Comparison of ENCODE assay signal across 20 mouse cellular contexts in genomic region chr11:78170306-78170705, GRCm38 (mm10). TPM values are rescaled to one million over a fixed set of nuclear protein-coding genes. Genes with fewer than 3 reads are reported as not detected.
DNase-seq lines count a peak whose midpoint lies in the region; ATAC-seq and TF ChIP-seq lines count a peak whose summit lies in the region.
"Had no signal": no experiment of that assay in that cellular context is flagged by ENCODE, and none has a peak within 500 bp of the region (broad histone marks: within the 10 kb centered on the region; RNA-seq: fewer than 3 reads in every experiment).

No protein-coding gene starts in this region.

- H3K27ac ChIP-seq in intestine, embryonic 15.5 days: 0 out of 2 replicates have a peak overlapping the region, but pooled peaks have one; percentile 13
- no peak overlapping the region for H3K27ac ChIP-seq in intestine, postnatal 0 days (ENCODE audit: low read depth, low read length)
- H3K27ac ChIP-seq in ES-Bruce4 (ENCODE audit: insufficient read depth, low read length): no peak overlapping the region
- no peak overlapping the region for H3K27ac ChIP-seq in kidney, postnatal 0 days
- H3K27ac ChIP-seq in liver, embryonic 15.5 days (replicated peaks): peak overlapping the region; percentile 86
- no peak overlapping the region for H3K27ac ChIP-seq in embryonic facial prominence, embryonic 10.5 days (replicated peaks)
- H3K27ac ChIP-seq: heart, adult 2 months; heart, embryonic 15.5 days; hindbrain, embryonic 12.5 days; macrophage; midbrain, embryonic 12.5 days had no signal

- H3K4me3 ChIP-seq in intestine, embryonic 15.5 days (replicated peaks): no peak overlapping the region
- no peak overlapping the region for H3K4me3 ChIP-seq in intestine, postnatal 0 days (ENCODE audit: low read depth, low read length)
- H3K4me3 ChIP-seq in ES-Bruce4 (ENCODE audit: low read depth, low read length): peak overlapping the region; percentile 25
- H3K4me3 ChIP-seq in kidney, postnatal 0 days (replicated peaks; ENCODE audit: low read depth, low read length): no peak overlapping the region
- no peak overlapping the region for H3K4me3 ChIP-seq in liver, embryonic 15.5 days (replicated peaks)
- no peak overlapping the region for H3K4me3 ChIP-seq in embryonic facial prominence, embryonic 10.5 days
- H3K4me3 ChIP-seq: heart, adult 2 months; heart, embryonic 15.5 days; hindbrain, embryonic 12.5 days; midbrain, embryonic 12.5 days had no signal

- DNase-seq in kidney, postnatal 0 days (ENCODE audit: low spot score): no peak
- DNase-seq in embryonic facial prominence, embryonic 10.5 days (ENCODE audit: low spot score): no peak
- no peak for DNase-seq in heart, postnatal 14 days
- DNase-seq: adrenal gland, postnatal 36 days; cerebellum, adult 9-10 months; gastrocnemius, postnatal 10 days; heart, adult 2 months; layer of hippocampus, postnatal 36 days; lung, adult 2 months had no signal

- TF ChIP-seq POLR2A in ES-Bruce4 (IDR thresholded peaks at IDR 0.05; ENCODE audit: insufficient read depth, low read length): no peak

- intact Hi-C loops in heart, postnatal 14 days (cut with DNase I): no loop called here

- H3K4me1 ChIP-seq in intestine, embryonic 15.5 days (replicated peaks): peaks cover 39% of the 10 kb centered on the region
- peaks cover 5% of the 10 kb centered on the region; the same call in 1 of the 2 replicates for H3K4me1 ChIP-seq in intestine, postnatal 0 days (replicated peaks; ENCODE audit: control insufficient read depth, insufficient read depth, low read length)
- peaks cover 8% of the 10 kb centered on the region for H3K4me1 ChIP-seq in ES-Bruce4 (ENCODE audit: control insufficient read depth, insufficient read depth, low read length)
- peaks cover 13% of the 10 kb centered on the region for H3K4me1 ChIP-seq in kidney, postnatal 0 days (replicated peaks; ENCODE audit: insufficient read depth, low read length)
- peaks cover 90% of the 10 kb centered on the region for H3K4me1 ChIP-seq in liver, embryonic 15.5 days (replicated peaks)
- H3K4me1 ChIP-seq in embryonic facial prominence, embryonic 10.5 days: peaks cover 39% of the 10 kb centered on the region

- H3K4me2 ChIP-seq in intestine, embryonic 15.5 days (replicated peaks): no peak overlapping the region
- H3K4me2 ChIP-seq in intestine, postnatal 0 days (replicated peaks; ENCODE audit: low read depth): no peak overlapping the region
- H3K4me2 ChIP-seq in kidney, postnatal 0 days (ENCODE audit: low read length): no peak overlapping the region
- H3K4me2 ChIP-seq in liver, embryonic 15.5 days: peak overlapping the region; percentile 73; the same call in 1 of the 2 replicates
- H3K4me2 ChIP-seq: heart, embryonic 15.5 days; hindbrain, embryonic 12.5 days; midbrain, embryonic 12.5 days had no signal

- TF ChIP-seq EP300 in ES-Bruce4 (IDR thresholded peaks at IDR 0.05; ENCODE audit: insufficient read depth, low read depth, low read length): no peak

- WGBS in intestine, embryonic 15.5 days: 79% methylated on average over 15 of the region's 15 CpGs
- WGBS in intestine, postnatal 0 days: 71% methylated on average over 15 of the region's 15 CpGs
- 72% methylated on average over 15 of the region's 15 CpGs for WGBS in kidney, postnatal 0 days
- 86% methylated on average over 15 of the region's 15 CpGs for WGBS in liver, embryonic 15.5 days (ENCODE audit: insufficient replicate concordance)
- WGBS in embryonic facial prominence, embryonic 10.5 days: 85% methylated on average over 15 of the region's 15 CpGs

- ATAC-seq in intestine, embryonic 15.5 days: no peak
- ATAC-seq in intestine, postnatal 0 days: no peak
- no peak; the same call in 1 of the 2 replicates for ATAC-seq in kidney, postnatal 0 days (replicated peaks; ENCODE audit: low FRiP score, low read depth)
- ATAC-seq in liver, embryonic 15.5 days (ENCODE audit: insufficient read depth): no peak
- no peak for ATAC-seq in megakaryocyte-erythroid progenitor cell, adult 5-6 weeks (replicated peaks; ENCODE audit: low FRiP score, low TSS enrichment, poor library complexity, severe bottlenecking)
- ATAC-seq: Patski had no signal

- TF ChIP-seq CTCF in intestine, postnatal 0 days (IDR thresholded peaks at IDR 0.05; ENCODE audit: low read depth): no peak
- no peak for TF ChIP-seq CTCF in ES-Bruce4 (IDR thresholded peaks at IDR 0.05; ENCODE audit: low read depth, low read length)
- no peak for TF ChIP-seq CTCF in kidney, postnatal 0 days (IDR thresholded peaks at IDR 0.05; ENCODE audit: low read depth)

- H3K36me3 ChIP-seq in intestine, embryonic 15.5 days: 0 out of 2 replicates have a peak, but pooled peaks cover 5% of the 10 kb centered on the region
- H3K36me3 ChIP-seq in intestine, postnatal 0 days (ENCODE audit: control insufficient read depth, insufficient read depth): 0 out of 2 replicates have a peak, but pooled peaks cover 4% of the 10 kb centered on the region
- no peaks in the 10 kb centered on the region for H3K36me3 ChIP-seq in ES-Bruce4 (ENCODE audit: control insufficient read depth, insufficient read depth, low read length, poor library complexity, severe bottlenecking)
- H3K36me3 ChIP-seq in kidney, postnatal 0 days (ENCODE audit: insufficient read depth, low read length): peaks cover 5% of the 10 kb centered on the region; the same call in 1 of the 2 replicates
- H3K36me3 ChIP-seq in liver, embryonic 15.5 days (replicated peaks): no peaks in the 10 kb centered on the region
- H3K36me3 ChIP-seq in embryonic facial prominence, embryonic 10.5 days (replicated peaks): peaks cover 27% of the 10 kb centered on the region
- H3K36me3 ChIP-seq: heart, embryonic 15.5 days; hindbrain, embryonic 12.5 days; midbrain, embryonic 12.5 days had no signal

- no peaks in the 10 kb centered on the region for H3K9me3 ChIP-seq in intestine, embryonic 15.5 days
- no peaks in the 10 kb centered on the region for H3K9me3 ChIP-seq in intestine, postnatal 0 days (ENCODE audit: control insufficient read depth)
- no peaks in the 10 kb centered on the region for H3K9me3 ChIP-seq in ES-Bruce4 (replicated peaks; ENCODE audit: control insufficient read depth, insufficient read depth, low read length, poor library complexity, severe bottlenecking)
- no peaks in the 10 kb centered on the region for H3K9me3 ChIP-seq in kidney, postnatal 0 days (replicated peaks; ENCODE audit: low read length)
- H3K9me3 ChIP-seq in liver, embryonic 15.5 days (replicated peaks): no peaks in the 10 kb centered on the region
- no peaks in the 10 kb centered on the region for H3K9me3 ChIP-seq in embryonic facial prominence, embryonic 10.5 days
- H3K9me3 ChIP-seq: heart, embryonic 15.5 days; hindbrain, embryonic 12.5 days; midbrain, embryonic 12.5 days had no signal

- H3K9ac ChIP-seq in intestine, embryonic 15.5 days: no peak overlapping the region
- H3K9ac ChIP-seq in intestine, postnatal 0 days (ENCODE audit: low read depth, low read length): no peak overlapping the region
- peak overlapping the region; percentile 5; the same call in 1 of the 2 replicates for H3K9ac ChIP-seq in ES-Bruce4 (ENCODE audit: low read depth, poor library complexity, severe bottlenecking)
- H3K9ac ChIP-seq in kidney, postnatal 0 days (ENCODE audit: low read depth, low read length): 0 out of 2 replicates have a peak overlapping the region, but pooled peaks have one; percentile 8
- H3K9ac ChIP-seq in liver, embryonic 15.5 days: no peak overlapping the region
- H3K9ac ChIP-seq: heart, embryonic 15.5 days; hindbrain, embryonic 12.5 days; midbrain, embryonic 12.5 days had no signal

- no peaks in the 10 kb centered on the region for H3K27me3 ChIP-seq in intestine, embryonic 15.5 days (replicated peaks)
- H3K27me3 ChIP-seq in intestine, postnatal 0 days (replicated peaks; ENCODE audit: control insufficient read depth, insufficient read depth, low read length): no peaks in the 10 kb centered on the region
- no peaks in the 10 kb centered on the region for H3K27me3 ChIP-seq in ES-Bruce4 (ENCODE audit: control insufficient read depth, insufficient read depth, low read length, poor library complexity, severe bottlenecking)
- no peaks in the 10 kb centered on the region for H3K27me3 ChIP-seq in kidney, postnatal 0 days (ENCODE audit: insufficient read depth, low read length)
- H3K27me3 ChIP-seq in liver, embryonic 15.5 days: no peaks in the 10 kb centered on the region
- H3K27me3 ChIP-seq in embryonic facial prominence, embryonic 10.5 days (replicated peaks; ENCODE audit: low read depth, poor library complexity, severe bottlenecking): peaks cover 14% of the 10 kb centered on the region
- H3K27me3 ChIP-seq: CH12.LX; heart, embryonic 15.5 days; hindbrain, embryonic 12.5 days; Patski had no signal

RNA-seq across cellular contexts. Expression of gene Traf4, which starts 4.9 kb away (rescaled TPM):
- 74.7 and 77.2 TPM in 2 replicates for polyA plus RNA-seq in intestine, embryonic 15.5 days (2015; fragmentation: Nextera tagmentation; extraction: Ambion mirVana)
- 30.8 and 30.9 TPM in 2 replicates for polyA plus RNA-seq in intestine, postnatal 0 days (2015; fragmentation: Nextera tagmentation; extraction: Ambion mirVana)
- 87.4 and 99.3 TPM in 2 replicates for polyA plus RNA-seq in ES-Bruce4 (2011; ENCODE audit: insufficient read depth, insufficient read length, low read depth, missing spikeins)
- 79.2 and 79.6 TPM in 2 replicates for polyA plus RNA-seq in kidney, postnatal 0 days (2015; fragmentation: Nextera tagmentation; extraction: Ambion mirVana)
- 27.5 and 32.4 TPM in 2 replicates for polyA plus RNA-seq in liver, embryonic 15.5 days (2015; fragmentation: Nextera tagmentation; extraction: Ambion mirVana)
- 151 and 157 TPM in 2 replicates for polyA plus RNA-seq in embryonic facial prominence, embryonic 10.5 days (2016; fragmentation: Nextera tagmentation; extraction: Ambion mirVana)
- 10 to 100 TPM; 10.3 to 11.2 TPM for total RNA-seq in heart, postnatal 14 days (2021)
- 30.3 and 39.1 TPM in 2 replicates for total RNA-seq in megakaryocyte-erythroid progenitor cell, adult 5-6 weeks (2014; fragmentation: Nextera tagmentation)
- total RNA-seq in megakaryocyte-erythroid progenitor cell, adult 5-6 weeks (2017): 10.3 and 18.0 TPM in 2 replicates

RNA-seq across cellular contexts. Expression of gene Nek8, which starts 6.2 kb away (rescaled TPM):
- 14.4 and 17.1 TPM in 2 replicates for polyA plus RNA-seq in intestine, embryonic 15.5 days (2015; fragmentation: Nextera tagmentation; extraction: Ambion mirVana)
- polyA plus RNA-seq in intestine, postnatal 0 days (2015; fragmentation: Nextera tagmentation; extraction: Ambion mirVana): 5.7 and 5.8 TPM in 2 replicates
- 18.1 and 20.0 TPM in 2 replicates for polyA plus RNA-seq in ES-Bruce4 (2011; ENCODE audit: insufficient read depth, insufficient read length, low read depth, missing spikeins)
- polyA plus RNA-seq in kidney, postnatal 0 days (2015; fragmentation: Nextera tagmentation; extraction: Ambion mirVana): 18.2 and 19.9 TPM in 2 replicates
- 8.1 and 11.4 TPM in 2 replicates for polyA plus RNA-seq in liver, embryonic 15.5 days (2015; fragmentation: Nextera tagmentation; extraction: Ambion mirVana)
- polyA plus RNA-seq in embryonic facial prominence, embryonic 10.5 days (2016; fragmentation: Nextera tagmentation; extraction: Ambion mirVana): 13.5 and 15.3 TPM in 2 replicates
- 1 to 10 TPM; 4.8 to 6.2 TPM for total RNA-seq in heart, postnatal 14 days (2021)
- total RNA-seq in megakaryocyte-erythroid progenitor cell, adult 5-6 weeks (2014; fragmentation: Nextera tagmentation): 26.7 and 38.5 TPM in 2 replicates
- total RNA-seq in megakaryocyte-erythroid progenitor cell, adult 5-6 weeks (2017): 3.7 and 7.4 TPM in 2 replicates

RNA-seq across cellular contexts. Expression of gene Tlcd1, which starts 6.2 kb away (rescaled TPM):
- polyA plus RNA-seq in intestine, embryonic 15.5 days (2015; fragmentation: Nextera tagmentation; extraction: Ambion mirVana): 39.1 and 39.8 TPM in 2 replicates
- 14.1 and 16.1 TPM in 2 replicates for polyA plus RNA-seq in intestine, postnatal 0 days (2015; fragmentation: Nextera tagmentation; extraction: Ambion mirVana)
- 12.2 and 13.2 TPM in 2 replicates for polyA plus RNA-seq in ES-Bruce4 (2011; ENCODE audit: insufficient read depth, insufficient read length, low read depth, missing spikeins)
- 43.4 and 46.6 TPM in 2 replicates for polyA plus RNA-seq in kidney, postnatal 0 days (2015; fragmentation: Nextera tagmentation; extraction: Ambion mirVana)
- polyA plus RNA-seq in liver, embryonic 15.5 days (2015; fragmentation: Nextera tagmentation; extraction: Ambion mirVana): 43.3 and 44.5 TPM in 2 replicates
- 8.8 and 9.2 TPM in 2 replicates for polyA plus RNA-seq in embryonic facial prominence, embryonic 10.5 days (2016; fragmentation: Nextera tagmentation; extraction: Ambion mirVana)
- total RNA-seq in heart, postnatal 14 days (2021): 1 to 10 TPM; 6.5 to 7.6 TPM
- total RNA-seq in megakaryocyte-erythroid progenitor cell, adult 5-6 weeks (2014; fragmentation: Nextera tagmentation): 24.4 and 25.2 TPM in 2 replicates
- total RNA-seq in megakaryocyte-erythroid progenitor cell, adult 5-6 weeks (2017): 13.3 and 19.6 TPM in 2 replicates

RNA-seq across cellular contexts. Expression of gene Rpl23a, which starts 13.1 kb away (rescaled TPM):
- polyA plus RNA-seq in intestine, embryonic 15.5 days (2015; fragmentation: Nextera tagmentation; extraction: Ambion mirVana): 1,310 and 1,463 TPM in 2 replicates
- 762 and 768 TPM in 2 replicates for polyA plus RNA-seq in intestine, postnatal 0 days (2015; fragmentation: Nextera tagmentation; extraction: Ambion mirVana)
- polyA plus RNA-seq in ES-Bruce4 (2011; ENCODE audit: insufficient read depth, insufficient read length, low read depth, missing spikeins): 2,740 and 2,914 TPM in 2 replicates
- 1,409 and 1,636 TPM in 2 replicates for polyA plus RNA-seq in kidney, postnatal 0 days (2015; fragmentation: Nextera tagmentation; extraction: Ambion mirVana)
- polyA plus RNA-seq in liver, embryonic 15.5 days (2015; fragmentation: Nextera tagmentation; extraction: Ambion mirVana): 569 and 671 TPM in 2 replicates
- 1,123 and 1,138 TPM in 2 replicates for polyA plus RNA-seq in embryonic facial prominence, embryonic 10.5 days (2016; fragmentation: Nextera tagmentation; extraction: Ambion mirVana)
- total RNA-seq in heart, postnatal 14 days (2021): 100 to 1,000 TPM; 776 to 812 TPM
- 5,168 and 5,735 TPM in 2 replicates for total RNA-seq in megakaryocyte-erythroid progenitor cell, adult 5-6 weeks (2014; fragmentation: Nextera tagmentation)
- total RNA-seq in megakaryocyte-erythroid progenitor cell, adult 5-6 weeks (2017): 4,325 and 4,755 TPM in 2 replicates

RNA-seq across cellular contexts. Expression of gene Rab34, which starts 17.9 kb away (rescaled TPM):
- polyA plus RNA-seq in intestine, embryonic 15.5 days (2015; fragmentation: Nextera tagmentation; extraction: Ambion mirVana): 87.9 and 91.4 TPM in 2 replicates
- polyA plus RNA-seq in intestine, postnatal 0 days (2015; fragmentation: Nextera tagmentation; extraction: Ambion mirVana): 33.9 and 35.4 TPM in 2 replicates
- polyA plus RNA-seq in ES-Bruce4 (2011; ENCODE audit: insufficient read depth, insufficient read length, low read depth, missing spikeins): 33.1 and 36.1 TPM in 2 replicates
- 129 and 131 TPM in 2 replicates for polyA plus RNA-seq in kidney, postnatal 0 days (2015; fragmentation: Nextera tagmentation; extraction: Ambion mirVana)
- polyA plus RNA-seq in liver, embryonic 15.5 days (2015; fragmentation: Nextera tagmentation; extraction: Ambion mirVana): 15.2 and 16.3 TPM in 2 replicates
- polyA plus RNA-seq in embryonic facial prominence, embryonic 10.5 days (2016; fragmentation: Nextera tagmentation; extraction: Ambion mirVana): 107 and 123 TPM in 2 replicates
- 10 to 100 TPM; 14.2 to 17.8 TPM for total RNA-seq in heart, postnatal 14 days (2021)
- 4.8 TPM in 1 of 2 replicates, not detected in the other for total RNA-seq in megakaryocyte-erythroid progenitor cell, adult 5-6 weeks (2014; fragmentation: Nextera tagmentation)
- not detected in 2 replicates for total RNA-seq in megakaryocyte-erythroid progenitor cell, adult 5-6 weeks (2017)

Comparison
In these comparisons a context has a peak if more than half of its experiments do, and no peak if none do; other contexts are left out.
1. H3K27ac ChIP-seq: peak in intestine, embryonic 15.5 days (single experiment) and liver, embryonic 15.5 days (single experiment); none in intestine, postnatal 0 days (single experiment), ES-Bruce4 (single experiment), kidney, postnatal 0 days (single experiment) and embryonic facial prominence, embryonic 10.5 days (single experiment).
2. H3K9ac ChIP-seq: peak in ES-Bruce4 (single experiment) and kidney, postnatal 0 days (single experiment); none in intestine, embryonic 15.5 days (single experiment), intestine, postnatal 0 days (single experiment) and liver, embryonic 15.5 days (single experiment).